Mouse (Mus musculus) retina, postnatal 7 days (tissue): ENCODE data around the gene U2af1.
"Not testable (repeated sequence)": the region's sequence is repeated elsewhere in the genome, so short reads cannot be mapped to it uniquely, and the experiment has no call there.

ENCODE experiments used
- DNase-seq: peaks from one replicate; pipeline ENCODE4 v3.0.0-alpha.2; 2012; ENCODE audit warnings: low read depth, low spot score

U2af1 gene

GRCm38 (mm10) chr17:31658468-31659185, at the start of gene U2af1:
Gene U2af1, minus strand, starts transcription at chr17:31658892.
- DNase-seq, result peak; percentile 98

GRCm38 (mm10) chr17:31705271-31706020, 46.8 kb upstream of the U2af1 start:
- no peak for DNase-seq

- no peak for DNase-seq
These were observed 44.7 kb upstream of the U2af1 start for GRCm38 (mm10) chr17:31703276-31703980.

- DNase-seq, result no peak
These were observed 39.7 kb upstream of the U2af1 start for GRCm38 (mm10) chr17:31698347-31698746.

- not testable (repeated sequence) for DNase-seq
These were observed 36.7 kb upstream of the U2af1 start for GRCm38 (mm10) chr17:31695356-31695755.

- no peak for DNase-seq
These were observed 36.3 kb upstream of the U2af1 start for GRCm38 (mm10) chr17:31694949-31695348.

GRCm38 (mm10) chr17:31694023-31694376, 35.3 kb upstream of the U2af1 start:
- DNase-seq, result no peak

- peak; percentile 49 for DNase-seq
These were observed 34.8 kb upstream of the U2af1 start for GRCm38 (mm10) chr17:31693330-31694022.

- no peak for DNase-seq
These were observed 34.2 kb upstream of the U2af1 start for GRCm38 (mm10) chr17:31692918-31693317.

GRCm38 (mm10) chr17:31689606-31690005, 30.9 kb upstream of the U2af1 start:
- DNase-seq, result no peak

- no peak for DNase-seq
These were observed 29.4 kb upstream of the U2af1 start for GRCm38 (mm10) chr17:31688112-31688511.

GRCm38 (mm10) chr17:31686225-31686564, 27.5 kb upstream of the U2af1 start:
- no peak for DNase-seq

- DNase-seq, result peak; percentile 81
These were observed 27.0 kb upstream of the U2af1 start for GRCm38 (mm10) chr17:31685514-31686224.

GRCm38 (mm10) chr17:31680450-31680849, 21.8 kb upstream of the U2af1 start:
- no peak for DNase-seq

GRCm38 (mm10) chr17:31677507-31677906, 18.8 kb upstream of the U2af1 start, which contains the start of gene Cryaa:
Gene Cryaa, plus strand, starts transcription at chr17:31677807.
- no peak for DNase-seq

GRCm38 (mm10) chr17:31674426-31674825, 15.7 kb upstream of the U2af1 start:
- DNase-seq, result no peak

- no peak for DNase-seq
These were observed 13.6 kb upstream of the U2af1 start for GRCm38 (mm10) chr17:31672279-31672678.

- no peak for DNase-seq
These were observed 13.0 kb upstream of the U2af1 start for GRCm38 (mm10) chr17:31671698-31672097.

- DNase-seq, result no peak
These were observed 11.5 kb upstream of the U2af1 start for GRCm38 (mm10) chr17:31670163-31670562.

- no peak for DNase-seq
These were observed 9.6 kb upstream of the U2af1 start for GRCm38 (mm10) chr17:31668306-31668705.

- DNase-seq, result peak; percentile 79
These were observed 6.1 kb upstream of the U2af1 start for GRCm38 (mm10) chr17:31664760-31665159.
